Mouse (Mus musculus) brown adipose tissue, adult 24 weeks (tissue): Measurements from ENCODE around the gene Vwa8. TPM values are rescaled to one million over a fixed set of nuclear protein-coding genes. Genes with fewer than 3 reads are reported as not detected.
"Not testable (repeated sequence)": the region's sequence is repeated elsewhere in the genome, so short reads cannot be mapped to it uniquely, and the experiment has no call there.

Experiments used
- H3K27ac ChIP-seq: fragments of 200-500 bp; replicated peaks from 2 replicates; pipeline ENCODE4 v1.5.1; 2012; ENCODE audit warnings: low read depth, mild to moderate bottlenecking, low read length
- H3K4me1 ChIP-seq: fragments of 200-500 bp; 2 replicates; pipeline ENCODE4 v1.6.1; 2012; ENCODE audit warnings: low read length, mixed read lengths; ENCODE audit not compliant: control insufficient read depth, insufficient read depth, insufficient read length
- H3K4me3 ChIP-seq: fragments of 200-500 bp; 2 replicates; pipeline ENCODE4 v1.5.1; 2012; ENCODE audit warnings: low read depth, mild to moderate bottlenecking, low read length, moderate library complexity; ENCODE audit not compliant: insufficient read depth
- polyA plus RNA-seq: library from polyadenylated mRNA; stranded (reverse); fragments of >200 nt; gene quantifications from 2 replicates; pipeline ENCODE4 v1.2.4, GENCODE M21; 2012; ENCODE audit not compliant: missing spikeins, insufficient read depth, insufficient read length

The Vwa8 gene
- polyA plus RNA-seq, 1 experiment = 195 TPM

GRCm38 (mm10) chr14:78852401-78853246 is 3.8 kb downstream of the Vwa8 start:
- peak overlapping the region; percentile 65 for H3K27ac ChIP-seq
- peaks cover 5% of the 10 kb centered on the region; the same call in 1 of the 2 replicates for H3K4me1 ChIP-seq
- no peak overlapping the region for H3K4me3 ChIP-seq

DNA sequence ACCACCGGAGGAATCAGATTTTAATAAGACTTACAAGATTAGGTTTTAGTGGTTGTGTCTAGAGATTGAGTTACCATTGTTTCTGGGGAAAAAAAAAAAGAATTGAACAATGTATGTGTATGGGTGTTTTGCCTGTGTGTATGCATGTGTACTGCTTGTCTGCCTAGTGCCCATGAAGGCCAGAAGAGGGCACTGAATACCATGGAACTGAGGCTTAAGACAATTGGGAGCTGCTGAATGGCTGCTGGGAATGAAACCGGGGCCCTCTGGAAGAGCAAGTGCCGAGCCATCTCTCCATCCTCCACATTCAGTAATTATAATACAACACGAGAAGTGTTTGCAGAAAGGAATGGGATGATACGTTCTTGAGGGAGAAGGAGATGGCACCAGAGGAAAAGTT is 12.3 kb downstream of the Vwa8 start:
- Histone ChIP-seq H3K4me3 (no peak overlapping the region), H3K4me1 (peaks cover 24% of the 10 kb centered on the region), H3K27ac (peak overlapping the region; percentile 73)

- Histone ChIP-seq H3K4me1 (peaks cover 2% of the 10 kb centered on the region; the same call in 1 of the 2 replicates), H3K4me3 (no peak overlapping the region), H3K27ac (no peak overlapping the region)
Observed at GRCm38 (mm10) chr14:78870036-78870435, 21.2 kb downstream of the Vwa8 start.

- H3K27ac ChIP-seq = no peak overlapping the region
- no peak overlapping the region for H3K4me3 ChIP-seq
- peaks cover 2% of the 10 kb centered on the region; the same call in 1 of the 2 replicates for H3K4me1 ChIP-seq
Observed at GRCm38 (mm10) chr14:78877176-78877575, 28.3 kb downstream of the Vwa8 start.

- Histone ChIP-seq H3K27ac (no peak overlapping the region), H3K4me1 (peaks cover 2% of the 10 kb centered on the region; the same call in 1 of the 2 replicates)
Observed at GRCm38 (mm10) chr14:78878402-78879045, 29.7 kb downstream of the Vwa8 start.

GRCm38 (mm10) chr14:78880879-78881278 is 32.0 kb downstream of the Vwa8 start:
- H3K4me1 ChIP-seq = peaks cover 2% of the 10 kb centered on the region; the same call in 1 of the 2 replicates
- no peak overlapping the region for H3K27ac ChIP-seq
- no peak overlapping the region for H3K4me3 ChIP-seq

More at GRCm38 (mm10) chr14:78878402-78879045, 29.7 kb downstream of the Vwa8 start:
- no peak overlapping the region for H3K4me3 ChIP-seq

GRCm38 (mm10) chr14:78881563-78881962 is 32.7 kb downstream of the Vwa8 start:
- Histone ChIP-seq H3K4me3 (no peak overlapping the region), H3K27ac (no peak overlapping the region)

DNA sequence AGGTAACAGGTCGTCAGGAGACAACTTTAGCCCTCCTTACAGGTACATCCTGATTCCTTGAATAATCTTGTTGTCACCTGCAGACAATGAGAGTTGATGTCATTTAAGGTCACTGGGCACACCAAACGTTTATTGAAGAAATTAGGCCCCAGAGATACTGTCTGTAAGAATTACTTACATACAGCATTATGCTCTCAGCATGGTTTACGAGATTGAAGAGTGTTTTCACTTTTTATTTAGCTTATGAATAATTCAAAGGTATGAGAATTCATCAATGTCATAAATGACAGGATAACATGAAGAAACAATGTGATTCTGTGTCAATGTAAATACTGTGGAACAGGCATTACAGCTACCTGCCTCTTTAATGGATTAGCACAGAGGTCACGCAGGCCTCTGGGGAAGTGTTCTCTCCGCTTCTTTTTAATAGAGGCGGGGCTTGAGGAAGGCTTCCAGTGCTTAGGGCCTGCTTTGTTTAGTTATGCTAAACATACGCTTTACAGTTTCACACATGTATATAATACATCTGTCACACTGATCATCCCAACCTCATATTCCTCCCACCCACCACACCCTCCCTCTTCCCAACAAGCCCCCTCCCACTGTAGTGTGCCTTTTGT is 37.2 kb downstream of the Vwa8 start:
- Histone ChIP-seq H3K4me1 (no peaks in the 10 kb centered on the region), H3K27ac (no peak overlapping the region), H3K4me3 (no peak overlapping the region)

More at GRCm38 (mm10) chr14:78881563-78881962, 32.7 kb downstream of the Vwa8 start:
- peaks cover 2% of the 10 kb centered on the region; the same call in 1 of the 2 replicates for H3K4me1 ChIP-seq

GRCm38 (mm10) chr14:78886566-78887234 is 37.8 kb downstream of the Vwa8 start:
- no peak overlapping the region for H3K4me3 ChIP-seq
- no peak overlapping the region for H3K27ac ChIP-seq

GRCm38 (mm10) chr14:78887494-78887893 is 38.6 kb downstream of the Vwa8 start:
- not testable (repeated sequence) for H3K27ac ChIP-seq, H3K4me3 ChIP-seq, H3K4me1 ChIP-seq

More at GRCm38 (mm10) chr14:78886566-78887234, 37.8 kb downstream of the Vwa8 start:
- H3K4me1 ChIP-seq = no peaks in the 10 kb centered on the region

DNA sequence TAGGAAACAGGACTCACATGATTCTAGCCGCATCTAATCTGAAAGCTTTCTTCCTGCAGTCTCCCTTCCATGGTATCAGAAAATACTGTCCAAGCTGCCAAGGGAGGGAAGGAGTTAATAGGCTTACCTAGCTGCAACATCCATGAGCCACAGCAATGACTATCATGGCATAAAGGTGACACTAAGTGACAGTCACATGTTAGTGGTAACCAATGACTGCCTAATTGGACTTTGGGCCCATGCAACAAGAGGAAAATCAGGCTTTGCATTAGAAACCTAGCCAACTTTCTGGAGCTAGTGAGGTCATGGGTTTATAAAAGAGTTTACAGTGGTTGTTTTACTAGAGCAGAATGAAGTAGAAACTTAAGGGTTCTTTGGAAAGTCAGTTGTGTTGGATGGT is 46.6 kb downstream of the Vwa8 start:
- Histone ChIP-seq H3K4me1 (peaks cover 5% of the 10 kb centered on the region), H3K4me3 (no peak overlapping the region), H3K27ac (no peak overlapping the region)

GRCm38 (mm10) chr14:78896252-78896651 is 47.4 kb downstream of the Vwa8 start:
- H3K27ac ChIP-seq = no peak overlapping the region
- H3K4me1 ChIP-seq = peaks cover 5% of the 10 kb centered on the region
- H3K4me3 ChIP-seq = no peak overlapping the region

DNA sequence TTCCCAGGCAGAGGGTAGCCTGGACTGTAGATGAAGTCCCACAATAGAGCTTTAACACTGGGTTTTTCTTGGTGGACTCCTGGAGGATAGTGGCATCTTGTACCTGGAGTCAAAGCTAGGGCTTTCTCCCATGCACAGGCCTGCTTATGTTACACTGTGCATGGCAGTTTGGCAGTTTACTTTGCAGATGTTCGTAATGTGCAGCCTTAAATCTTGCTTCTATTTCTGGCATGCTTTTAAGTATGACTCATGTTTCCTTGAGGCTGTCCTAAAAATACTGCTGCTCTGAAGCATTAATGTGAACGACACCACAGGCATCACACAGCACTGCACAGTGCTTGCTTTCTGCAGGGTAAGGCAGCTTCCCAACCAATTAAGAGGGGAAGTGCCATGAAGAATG is 51.9 kb downstream of the Vwa8 start:
- no peak overlapping the region for H3K4me3 ChIP-seq
- H3K4me1 ChIP-seq = peaks cover 5% of the 10 kb centered on the region
- no peak overlapping the region for H3K27ac ChIP-seq

DNA sequence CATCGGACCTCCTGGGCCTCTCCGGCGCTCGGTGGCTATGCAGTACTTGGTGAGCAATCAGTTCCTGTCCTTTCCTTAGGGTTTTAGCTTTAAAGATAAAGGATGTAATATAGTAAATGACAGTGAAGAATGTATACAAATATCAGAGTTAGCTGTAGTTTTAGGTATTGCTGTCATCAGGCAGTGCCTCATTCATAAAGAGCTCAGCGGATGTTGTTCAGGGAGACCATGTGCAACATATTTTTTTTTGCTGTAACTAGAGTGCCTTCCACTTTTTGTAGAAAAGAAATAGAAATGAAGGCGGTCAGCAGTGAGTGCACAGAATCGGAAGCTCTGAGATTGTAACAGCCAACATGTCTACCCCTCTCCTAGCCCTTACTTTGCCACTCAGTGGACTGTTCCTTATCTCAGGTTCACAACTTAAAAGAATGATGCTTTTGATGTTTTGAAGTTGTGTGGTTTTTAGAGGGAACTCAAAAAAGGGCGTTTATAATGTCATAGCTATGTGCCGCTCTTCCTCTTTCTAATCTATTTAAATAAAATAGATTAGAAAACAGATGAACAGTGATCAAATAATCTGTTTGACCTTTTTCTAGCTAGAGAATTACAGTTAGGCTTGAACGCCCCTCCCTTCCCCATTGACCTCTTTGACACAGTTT is 59.5 kb downstream of the Vwa8 start:
- Histone ChIP-seq H3K4me1 (no peaks in the 10 kb centered on the region), H3K4me3 (no peak overlapping the region), H3K27ac (no peak overlapping the region)
